Mouse (Mus musculus) stomach, postnatal 0 days (tissue): Measurements from ENCODE around the gene Esyt1.

Source experiments
- CTCF ChIP-seq: IDR thresholded peaks from 2 replicates; pipeline ENCODE4 v1.5.1; 2016; ENCODE audit warnings: antibody characterized with exemption, low read depth, mild to moderate bottlenecking, moderate library complexity
- EP300 ChIP-seq: optimal IDR thresholded peaks from 2 replicates; pipeline ENCODE3; 2016; ENCODE audit warnings: antibody characterized with exemption

- no peak for TF ChIP-seq CTCF
- no peak for TF ChIP-seq EP300
Measured at GRCm38 (mm10) chr10:128511189-128511588, 14.5 kb downstream of the Esyt1 start.
